Mouse (Mus musculus) bone marrow, adult 2 months (tissue): Measurements from ENCODE around the gene Enpp3.

Source experiments
- CTCF ChIP-seq: fragments of 200-500 bp; IDR thresholded peaks from 2 replicates; pipeline ENCODE4 v1.5.1; 2011; ENCODE audit warnings: low read length, control low read depth; ENCODE audit not compliant: control insufficient read depth, insufficient read depth
- POLR2A ChIP-seq: fragments of 200-500 bp; IDR thresholded peaks from 2 replicates; pipeline ENCODE4 v1.6.1; 2011; ENCODE audit warnings: low read depth, mild to moderate bottlenecking, control low read depth, low read length, borderline replicate concordance; ENCODE audit not compliant: control insufficient read depth

GRCm38 (mm10) chr10:24888343-24888742, 45.7 kb upstream of the Enpp3 start:
- TF ChIP-seq POLR2A (no peak), CTCF (no peak)
